Mouse (Mus musculus): Measurements from ENCODE around the gene Rmnd1.

DNA sequence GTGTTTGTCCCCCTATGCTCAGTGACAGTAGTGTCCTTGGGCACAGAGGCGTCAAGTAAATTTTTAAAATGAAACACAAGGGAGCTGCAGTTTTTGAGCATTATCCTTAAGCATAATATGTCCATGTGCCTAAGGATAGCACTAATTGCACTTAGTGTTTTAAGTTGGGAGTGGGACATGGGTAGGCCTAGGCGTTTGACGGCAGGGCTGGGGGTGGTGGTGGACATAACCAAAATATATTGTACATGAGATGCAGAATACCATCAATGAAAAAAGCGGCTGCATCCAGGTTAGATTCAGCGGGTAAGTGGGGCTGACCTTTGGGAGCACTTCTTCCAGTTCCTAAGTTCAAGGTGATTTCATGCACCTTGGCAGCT is 454 bp downstream of the Rmnd1 start:
- no peak for TF ChIP-seq CTCF (IDR thresholded peaks at IDR 0.05; ENCODE audit: low read depth, low read length)
- no peak for TF ChIP-seq POLR2A (IDR thresholded peaks at IDR 0.05; ENCODE audit: borderline replicate concordance, low read depth, low read length)
